Mouse (Mus musculus) G1E (cell line): ENCODE results near the gene Drap1.

Experiments
- CTCF ChIP-seq: IDR thresholded peaks from 2 replicates; pipeline ENCODE4 v1.5.1; 2012; ENCODE audit warnings: low read depth, low read length, inconsistent platforms, mixed read lengths
- GATA1 ChIP-seq: IDR thresholded peaks from 2 replicates; pipeline ENCODE4 v1.6.1; 2012; ENCODE audit warnings: borderline replicate concordance, low read length, inconsistent platforms, mixed read lengths
- GATA2 ChIP-seq: IDR thresholded peaks from 2 replicates; pipeline ENCODE4 v1.6.1; 2012; ENCODE audit warnings: low read depth, low read length, inconsistent platforms, borderline replicate concordance

- TF ChIP-seq CTCF: no peak
- no peak for TF ChIP-seq GATA1
- TF ChIP-seq GATA2: no peak
Observed at GRCm38 (mm10) chr19:5466916-5467500, 42.2 kb upstream of the Drap1 start.
